Mouse (Mus musculus) kidney, adult 2 months (tissue): ENCODE results near the gene Zglp1.

Experiments
- CTCF ChIP-seq: fragments of 200-500 bp; conservative IDR thresholded peaks from 2 replicates; pipeline ENCODE4 v1.5.1; 2011; ENCODE audit warnings: low read depth, mild to moderate bottlenecking, control low read depth, low read length, moderate library complexity, mixed read lengths; ENCODE audit not compliant: insufficient read depth, insufficient read length
- POLR2A ChIP-seq: fragments of 200-500 bp; IDR thresholded peaks from one replicate; pipeline ENCODE4 v1.6.1; 2011; ENCODE audit warnings: low read depth, low read length, control low read depth

DNA sequence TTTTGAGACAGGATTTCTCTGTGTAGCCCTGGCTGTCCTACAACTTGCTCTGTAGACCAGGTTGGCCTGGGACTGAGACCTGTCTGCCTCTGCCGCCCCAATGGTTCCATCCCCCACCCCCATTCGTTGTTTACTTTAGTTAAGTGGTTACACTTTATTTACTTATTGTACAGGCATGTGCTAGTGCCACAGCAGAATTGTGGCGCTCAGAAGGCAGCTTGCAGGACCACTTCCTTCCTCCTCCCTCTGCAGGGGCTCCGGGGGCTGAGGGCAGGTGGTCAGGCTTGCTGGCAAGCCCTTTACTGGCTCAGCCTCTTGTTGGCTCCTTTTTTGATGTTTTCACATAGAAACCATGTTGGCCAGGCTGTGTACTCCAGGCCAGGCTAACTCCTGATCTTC is 49.7 kb downstream of the Zglp1 start:
- no peak for TF ChIP-seq CTCF
- TF ChIP-seq POLR2A = no peak
